Mouse (Mus musculus): ENCODE measurements at regions not wholly inside any gene's neighbourhood (a gene's known extent, or its start where the extent isn't known, plus 50 kb on each side); places are given as distances from the start of the nearest gene placed in this dataset.

DNA sequence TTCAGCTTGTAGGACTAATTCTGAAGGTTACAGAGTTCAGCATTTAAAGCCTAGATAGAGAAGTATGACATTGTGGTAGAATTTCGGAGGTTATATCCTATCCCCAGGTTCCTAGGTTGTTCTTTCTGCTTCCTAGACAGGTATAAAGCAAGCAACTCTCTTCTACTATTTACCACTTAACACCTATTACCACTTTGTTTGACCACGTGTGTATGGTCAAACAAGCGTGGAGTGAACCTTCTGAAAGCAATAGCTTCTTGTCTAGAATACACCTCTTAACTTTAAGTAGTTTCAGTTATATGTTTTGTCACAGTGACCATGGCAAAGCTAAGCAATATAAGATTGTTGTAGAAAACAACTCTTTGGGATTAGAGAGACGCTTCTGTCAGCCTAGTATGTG lies 105.5 kb upstream of the Rprm start:
- no peak for TF ChIP-seq ZNF384 (IDR thresholded peaks at IDR 0.05; ENCODE audit: low read depth, low read length)
- no peak for TF ChIP-seq CHD2 (IDR thresholded peaks at IDR 0.05; ENCODE audit: low read depth, low read length)
- no peak for TF ChIP-seq ZC3H11A (IDR thresholded peaks at IDR 0.05; ENCODE audit: borderline replicate concordance, low read depth, low read length)
